8 mouse cellular contexts compared by ENCODE assay signal in the genomic region with DNA sequence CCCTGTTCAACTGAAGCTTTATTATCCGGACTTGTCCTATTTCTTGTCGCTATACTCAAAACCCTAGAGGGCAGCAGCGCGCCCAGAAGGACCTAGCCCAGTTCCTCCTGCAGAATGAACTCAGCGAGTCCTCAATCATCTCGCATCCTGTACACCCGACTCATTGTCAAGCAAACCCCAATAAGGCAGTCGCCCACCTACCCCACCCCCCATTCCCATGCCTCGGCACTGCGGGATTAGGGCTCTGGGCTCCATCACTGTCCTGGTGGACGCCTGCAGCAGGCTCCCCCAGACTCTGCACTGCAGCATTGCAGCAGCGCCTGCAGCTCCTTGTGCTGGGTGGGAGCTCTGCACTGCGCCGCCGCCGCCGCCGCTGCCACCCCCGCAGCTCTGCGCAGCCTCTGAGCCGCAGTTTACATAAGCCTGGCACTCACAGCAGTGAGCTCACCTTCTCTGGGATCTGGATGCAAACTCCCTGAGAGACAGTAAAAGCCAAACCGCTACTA. TPM values are rescaled to one million over a fixed set of nuclear protein-coding genes. Genes with fewer than 3 reads are reported as not detected.
DNase-seq lines count a peak whose midpoint lies in the region; ATAC-seq and TF ChIP-seq lines count a peak whose summit lies in the region.

No protein-coding gene starts in this region.

- no peaks in the 10 kb centered on the region for H3K79me2 ChIP-seq in C2C12 (ENCODE audit: control insufficient read depth, insufficient read depth)

- peak overlapping the region; percentile 83 for H3K9ac ChIP-seq in heart, embryonic 13.5 days
- no peak overlapping the region for H3K9ac ChIP-seq in liver, embryonic 11.5 days (ENCODE audit: low read depth, low read length)
- H3K9ac ChIP-seq in stomach, embryonic 16.5 days (ENCODE audit: low read length), result peak overlapping the region; percentile 68

- H3K4me1 ChIP-seq in heart, embryonic 13.5 days, result peaks cover 44% of the 10 kb centered on the region
- peaks cover 18% of the 10 kb centered on the region for H3K4me1 ChIP-seq in liver, embryonic 11.5 days (replicated peaks; ENCODE audit: control insufficient read depth, insufficient read depth, low read length)
- H3K4me1 ChIP-seq in stomach, embryonic 16.5 days (ENCODE audit: control insufficient read depth, insufficient read depth, low read length), result peaks cover 17% of the 10 kb centered on the region; the same call in 1 of the 2 replicates

- TF ChIP-seq CTCF in C2C12 (IDR thresholded peaks at IDR 0.05; ENCODE audit: control insufficient read depth, insufficient read depth, insufficient read length), result no peak

- H3K4me3 ChIP-seq in C2C12 (ENCODE audit: insufficient read depth, poor library complexity, severe bottlenecking), result no peak overlapping the region
- H3K4me3 ChIP-seq in heart, embryonic 13.5 days, result peak overlapping the region; percentile 60
- H3K4me3 ChIP-seq in liver, embryonic 11.5 days (ENCODE audit: low read depth, low read length), result peak overlapping the region; percentile 44
- H3K4me3 ChIP-seq in stomach, embryonic 16.5 days (replicated peaks; ENCODE audit: low read length), result peak overlapping the region; percentile 49

- peak overlapping the region; percentile 81 for H3K4me2 ChIP-seq in heart, embryonic 13.5 days
- H3K4me2 ChIP-seq in liver, embryonic 11.5 days, result peak overlapping the region; percentile 68
- peak overlapping the region; percentile 62 for H3K4me2 ChIP-seq in stomach, embryonic 16.5 days (ENCODE audit: low read depth, low read length)

- peak; percentile 97 for DNase-seq in brain, adult 2 months (ENCODE audit: low read depth, low spot score)
- peak; percentile 58 for DNase-seq in fibroblast of lung, adult 2 months (ENCODE audit: low read depth)
- DNase-seq in kidney, postnatal 10 days, result peak; percentile 90
- peak; percentile 72 for DNase-seq in liver, embryonic 11.5 days (ENCODE audit: low spot score)
- peak; percentile 79 for DNase-seq in neural tube, embryonic 10.5 days (ENCODE audit: extremely low spot score, low spot score)

- no peaks in the 10 kb centered on the region for H3K9me3 ChIP-seq in heart, embryonic 13.5 days
- H3K9me3 ChIP-seq in liver, embryonic 11.5 days (ENCODE audit: control insufficient read depth, low read length), result no peaks in the 10 kb centered on the region
- H3K9me3 ChIP-seq in stomach, embryonic 16.5 days (replicated peaks; ENCODE audit: control insufficient read depth, low read length), result no peaks in the 10 kb centered on the region

- H3K27me3 ChIP-seq in C2C12 (ENCODE audit: control insufficient read depth, insufficient read depth, insufficient read length), result no peaks in the 10 kb centered on the region
- H3K27me3 ChIP-seq in heart, embryonic 13.5 days (replicated peaks), result no peaks in the 10 kb centered on the region
- H3K27me3 ChIP-seq in liver, embryonic 11.5 days (replicated peaks; ENCODE audit: control insufficient read depth, insufficient read depth, low read length), result 0 out of 2 replicates have a peak, but pooled peaks cover 2% of the 10 kb centered on the region
- no peaks in the 10 kb centered on the region for H3K27me3 ChIP-seq in stomach, embryonic 16.5 days (ENCODE audit: control insufficient read depth, insufficient read depth, low read length)

- no peaks in the 10 kb centered on the region for H3K36me3 ChIP-seq in C2C12 (ENCODE audit: control insufficient read depth, insufficient read depth)
- H3K36me3 ChIP-seq in heart, embryonic 13.5 days, result no peaks in the 10 kb centered on the region
- H3K36me3 ChIP-seq in liver, embryonic 11.5 days (ENCODE audit: control insufficient read depth, insufficient read depth, low read length), result no peaks in the 10 kb centered on the region
- no peaks in the 10 kb centered on the region for H3K36me3 ChIP-seq in stomach, embryonic 16.5 days (ENCODE audit: control insufficient read depth, insufficient read depth, low read length)

- H3K27ac ChIP-seq in heart, embryonic 13.5 days (replicated peaks), result peak overlapping the region; percentile 87
- H3K27ac ChIP-seq in liver, embryonic 11.5 days (ENCODE audit: low read depth, low read length), result no peak overlapping the region
- H3K27ac ChIP-seq in stomach, embryonic 16.5 days (ENCODE audit: low read length), result peak overlapping the region; percentile 22; the same call in 1 of the 2 replicates

- WGBS in heart, embryonic 13.5 days, result under 1% methylated on average over 22 of the region's 22 CpGs
- WGBS in liver, embryonic 11.5 days, result 1% methylated on average over 22 of the region's 22 CpGs
- WGBS in stomach, embryonic 16.5 days, result under 1% methylated on average over 22 of the region's 22 CpGs

- peak overlapping the region; percentile 62 for H3ac ChIP-seq in C2C12 (ENCODE audit: control insufficient read depth, insufficient read length, low read depth)

- ATAC-seq in heart, embryonic 13.5 days (ENCODE audit: extremely low read depth, insufficient number of reproducible peaks, low FRiP score, low TSS enrichment), result peak; percentile 73; the same call in 1 of the 2 replicates
- peak; percentile 75 for ATAC-seq in liver, embryonic 11.5 days (replicated peaks; ENCODE audit: low FRiP score)
- ATAC-seq in stomach, embryonic 16.5 days (ENCODE audit: insufficient read depth, low FRiP score), result peak; percentile 87

- H3K79me3 ChIP-seq in C2C12 (ENCODE audit: low read depth), result no peaks in the 10 kb centered on the region

TF ChIP-seq in C2C12, 6 proteins besides CTCF, POLR2A, EP300 and RAD21:
- TF ChIP-seq USF1 (IDR thresholded peaks at IDR 0.05; ENCODE audit: low read depth), result no peak
- no peak for TF ChIP-seq MYOG (IDR thresholded peaks at IDR 0.05; ENCODE audit: control insufficient read depth, extremely low read depth, insufficient read length)
- no peak for TF ChIP-seq MYOD1 (IDR thresholded peaks at IDR 0.05; ENCODE audit: control insufficient read depth, insufficient read length, low read depth)
- no peak for TF ChIP-seq CEBPB (IDR thresholded peaks at IDR 0.05; ENCODE audit: low read depth)
- no peak for TF ChIP-seq MAX (IDR thresholded peaks at IDR 0.05)
- no peak for TF ChIP-seq FOSL1 (IDR thresholded peaks at IDR 0.05; ENCODE audit: insufficient read depth, low read length, poor library complexity, severe bottlenecking)

RNA-seq across cellular contexts. Expression of a gene that starts 36.4 kb away (rescaled TPM):
- polyA plus RNA-seq in C2C12 (2012; fragmentation: generic; extraction: Trizol), result not detected
- not detected in 2 replicates for polyA plus RNA-seq in heart, embryonic 13.5 days (2015; fragmentation: Nextera tagmentation; extraction: Ambion mirVana)
- not detected in 2 replicates for polyA plus RNA-seq in liver, embryonic 11.5 days (2014; fragmentation: Nextera tagmentation; extraction: Ambion mirVana)
- polyA plus RNA-seq in stomach, embryonic 16.5 days (2015; fragmentation: Nextera tagmentation; extraction: Ambion mirVana), result not detected in 2 replicates
